Mouse (Mus musculus): ENCODE measurements around the gene Slc4a4. TPM values are rescaled to one million over a fixed set of nuclear protein-coding genes. Genes with fewer than 3 reads are reported as not detected.
A peak's percentile ranks its signal among the peaks of the same experiment; 100 is the strongest.

Slc4a4 gene
- polyA plus RNA-seq, 1 experiment from 2014 or later: 4.6 TPM

GRCm38 (mm10) chr5:89198501-89198900 lies 311.9 kb downstream of the Slc4a4 start:
- Histone ChIP-seq H3K27ac (ENCODE audit: low read depth, low read length) (no peak overlapping the region), H3K4me2 (replicated peaks; ENCODE audit: low read depth) (no peak overlapping the region), H3K9ac (ENCODE audit: low read depth, low read length) (no peak overlapping the region), H3K27me3 (replicated peaks; ENCODE audit: control insufficient read depth, insufficient read depth, low read length) (no peaks in the 10 kb centered on the region), H3K9me3 (ENCODE audit: control insufficient read depth) (no peaks in the 10 kb centered on the region), H3K4me1 (replicated peaks; ENCODE audit: control insufficient read depth, insufficient read depth, low read length) (no peaks in the 10 kb centered on the region), H3K36me3 (ENCODE audit: control insufficient read depth, insufficient read depth) (0 out of 2 replicates have a peak, but pooled peaks cover 7% of the 10 kb centered on the region), H3K4me3 (ENCODE audit: low read depth, low read length) (no peak overlapping the region)
- no peak for ATAC-seq
- 75% methylated on average over 2 of the region's 2 CpGs for WGBS
- TF ChIP-seq CTCF (IDR thresholded peaks at IDR 0.05; ENCODE audit: low read depth): no peak

DNA sequence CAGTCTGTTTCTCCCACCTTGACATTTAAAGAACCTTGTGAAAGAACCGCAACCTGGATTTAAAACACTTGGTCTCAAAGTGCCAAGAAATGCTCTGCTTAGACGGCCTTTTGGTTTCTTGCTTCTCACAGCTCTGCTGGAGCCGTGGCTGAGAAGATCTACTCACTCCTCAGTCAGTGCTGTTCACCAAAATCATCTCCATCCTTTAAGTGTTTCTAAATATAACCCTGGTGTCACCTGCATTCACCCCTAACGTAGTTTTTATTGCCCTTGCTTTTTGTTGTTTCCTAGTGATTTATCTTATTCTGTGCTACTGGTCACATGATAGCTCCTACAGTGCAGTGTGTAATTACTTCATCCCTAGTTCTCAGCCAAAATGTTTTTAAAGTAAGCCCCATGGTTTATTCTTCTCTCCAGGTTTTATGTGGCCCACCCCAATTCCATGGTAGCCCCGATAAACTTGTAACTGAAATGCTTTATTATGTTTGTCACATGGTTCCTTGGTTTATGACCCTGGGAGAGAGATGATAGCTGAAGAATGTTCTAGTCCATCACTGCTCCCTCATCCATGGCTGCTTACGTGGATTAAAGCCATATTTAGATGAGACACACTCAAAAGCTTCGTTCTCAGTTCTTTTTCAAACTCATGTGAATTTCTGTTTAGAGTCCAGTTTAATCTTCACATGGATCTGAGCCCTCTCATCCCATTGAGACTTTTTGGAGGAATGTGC lies 323.5 kb downstream of the Slc4a4 start:
- Histone ChIP-seq H3K27me3 (replicated peaks; ENCODE audit: control insufficient read depth, insufficient read depth, low read length) (no peaks in the 10 kb centered on the region), H3K36me3 (ENCODE audit: control insufficient read depth, insufficient read depth) (no peaks in the 10 kb centered on the region), H3K9me3 (ENCODE audit: control insufficient read depth) (no peaks in the 10 kb centered on the region), H3K4me1 (replicated peaks; ENCODE audit: control insufficient read depth, insufficient read depth, low read length) (no peaks in the 10 kb centered on the region), H3K4me2 (replicated peaks; ENCODE audit: low read depth) (no peak overlapping the region), H3K9ac (ENCODE audit: low read depth, low read length) (no peak overlapping the region), H3K27ac (ENCODE audit: low read depth, low read length) (no peak overlapping the region), H3K4me3 (ENCODE audit: low read depth, low read length) (no peak overlapping the region)
- no peak for TF ChIP-seq CTCF (IDR thresholded peaks at IDR 0.05; ENCODE audit: low read depth)
- WGBS: 61% methylated on average over 7 of the region's 7 CpGs
- ATAC-seq: no peak

GRCm38 (mm10) chr5:89211057-89211456 lies 324.4 kb downstream of the Slc4a4 start:
- Histone ChIP-seq H3K27me3 (replicated peaks; ENCODE audit: control insufficient read depth, insufficient read depth, low read length) (no peaks in the 10 kb centered on the region), H3K4me3 (ENCODE audit: low read depth, low read length) (no peak overlapping the region), H3K27ac (ENCODE audit: low read depth, low read length) (no peak overlapping the region), H3K36me3 (ENCODE audit: control insufficient read depth, insufficient read depth) (no peaks in the 10 kb centered on the region), H3K9me3 (ENCODE audit: control insufficient read depth) (no peaks in the 10 kb centered on the region), H3K4me1 (replicated peaks; ENCODE audit: control insufficient read depth, insufficient read depth, low read length) (no peaks in the 10 kb centered on the region), H3K4me2 (replicated peaks; ENCODE audit: low read depth) (no peak overlapping the region), H3K9ac (ENCODE audit: low read depth, low read length) (no peak overlapping the region)
- no peak for ATAC-seq
- WGBS: 32% methylated on average over 1 of the region's 1 CpGs
- no peak for TF ChIP-seq CTCF (IDR thresholded peaks at IDR 0.05; ENCODE audit: low read depth)

DNA sequence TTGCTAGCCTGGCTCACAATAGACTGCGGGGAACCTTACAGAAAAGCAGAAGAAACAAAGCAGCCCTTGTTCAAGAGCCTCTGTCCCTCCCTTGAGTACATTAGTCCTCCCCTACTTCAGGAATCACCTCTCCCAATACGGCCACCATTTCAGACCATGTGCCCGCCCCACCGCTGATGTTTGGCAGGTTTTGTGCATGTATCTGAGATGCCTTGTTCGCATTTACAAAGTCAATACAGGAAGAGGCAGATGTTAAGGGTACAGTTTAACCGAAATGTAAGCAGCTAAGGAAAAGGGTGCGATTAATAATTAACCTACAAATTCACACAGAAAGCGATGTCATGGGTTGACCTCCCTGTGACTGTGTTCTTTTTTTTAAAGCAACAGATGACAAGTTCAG lies 331.6 kb downstream of the Slc4a4 start:
- Histone ChIP-seq H3K9ac (ENCODE audit: low read depth, low read length) (no peak overlapping the region), H3K4me1 (replicated peaks; ENCODE audit: control insufficient read depth, insufficient read depth, low read length) (no peaks in the 10 kb centered on the region), H3K4me3 (ENCODE audit: low read depth, low read length) (peak overlapping the region; percentile 27), H3K4me2 (replicated peaks; ENCODE audit: low read depth) (peak overlapping the region; percentile 48), H3K9me3 (ENCODE audit: control insufficient read depth) (no peaks in the 10 kb centered on the region), H3K27ac (ENCODE audit: low read depth, low read length) (no peak overlapping the region), H3K27me3 (replicated peaks; ENCODE audit: control insufficient read depth, insufficient read depth, low read length) (no peaks in the 10 kb centered on the region), H3K36me3 (ENCODE audit: control insufficient read depth, insufficient read depth) (no peaks in the 10 kb centered on the region)
- ATAC-seq: peak; percentile 77
- no peak for TF ChIP-seq CTCF (IDR thresholded peaks at IDR 0.05; ENCODE audit: low read depth)
- 40% methylated on average over 8 of the region's 8 CpGs for WGBS

DNA sequence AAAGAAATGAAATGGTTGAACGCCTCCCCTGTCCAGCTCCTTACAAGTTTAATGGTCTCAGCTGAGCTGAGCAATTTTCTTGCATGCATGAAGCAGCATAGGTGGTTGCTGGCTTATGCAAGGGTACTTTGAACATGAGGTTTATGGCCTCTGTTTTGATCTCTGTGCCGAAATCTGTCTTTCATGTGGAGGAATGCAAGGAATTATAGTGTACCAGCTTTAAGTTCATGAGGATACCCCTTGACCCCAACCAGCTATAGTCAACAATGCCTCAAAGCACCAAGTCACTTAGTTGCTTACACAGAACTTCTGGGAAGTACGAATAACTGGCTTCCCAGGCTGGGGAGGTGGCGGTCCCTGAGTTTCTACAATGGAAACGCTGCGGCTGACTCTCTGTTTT lies 332.1 kb downstream of the Slc4a4 start:
- Histone ChIP-seq H3K4me3 (ENCODE audit: low read depth, low read length) (no peak overlapping the region), H3K36me3 (ENCODE audit: control insufficient read depth, insufficient read depth) (no peaks in the 10 kb centered on the region), H3K27ac (ENCODE audit: low read depth, low read length) (no peak overlapping the region), H3K9ac (ENCODE audit: low read depth, low read length) (no peak overlapping the region), H3K4me1 (replicated peaks; ENCODE audit: control insufficient read depth, insufficient read depth, low read length) (no peaks in the 10 kb centered on the region), H3K4me2 (replicated peaks; ENCODE audit: low read depth) (peak overlapping the region; percentile 48), H3K27me3 (replicated peaks; ENCODE audit: control insufficient read depth, insufficient read depth, low read length) (no peaks in the 10 kb centered on the region), H3K9me3 (ENCODE audit: control insufficient read depth) (no peaks in the 10 kb centered on the region)
- TF ChIP-seq CTCF (IDR thresholded peaks at IDR 0.05; ENCODE audit: low read depth): no peak
- 39% methylated on average over 6 of the region's 6 CpGs for WGBS
- ATAC-seq: peak; percentile 76

DNA sequence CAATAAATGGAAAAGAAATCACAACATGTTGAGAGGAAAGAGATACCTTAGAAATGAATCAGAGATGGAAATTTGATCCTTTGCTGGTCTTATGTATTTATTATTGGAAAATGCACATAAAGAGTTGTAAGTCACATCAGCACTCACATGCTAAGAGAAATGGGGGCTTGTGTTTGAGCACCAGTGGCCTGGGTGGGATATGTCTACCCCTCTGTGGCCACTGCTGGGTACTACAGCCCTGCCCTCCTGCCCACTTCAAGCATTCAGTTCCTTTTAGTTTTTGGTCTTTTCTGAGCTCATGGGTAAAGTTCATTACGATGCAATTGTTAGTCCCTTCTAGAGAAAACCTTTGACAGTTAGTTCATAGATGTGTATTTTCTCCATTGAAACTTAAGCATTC lies 335.0 kb downstream of the Slc4a4 start:
- no peak overlapping the region for H3K9ac ChIP-seq (ENCODE audit: low read depth, low read length)
- no peaks in the 10 kb centered on the region for H3K36me3 ChIP-seq (ENCODE audit: control insufficient read depth, insufficient read depth)
- no peaks in the 10 kb centered on the region for H3K4me1 ChIP-seq (replicated peaks; ENCODE audit: control insufficient read depth, insufficient read depth, low read length)
- no peaks in the 10 kb centered on the region for H3K9me3 ChIP-seq (ENCODE audit: control insufficient read depth)
- no peaks in the 10 kb centered on the region for H3K27me3 ChIP-seq (replicated peaks; ENCODE audit: control insufficient read depth, insufficient read depth, low read length)
- peak; percentile 79 for TF ChIP-seq CTCF (IDR thresholded peaks at IDR 0.05; ENCODE audit: low read depth)
- H3K27ac ChIP-seq (ENCODE audit: low read depth, low read length): no peak overlapping the region
- H3K4me2 ChIP-seq (replicated peaks; ENCODE audit: low read depth): no peak overlapping the region
- no peak overlapping the region for H3K4me3 ChIP-seq (ENCODE audit: low read depth, low read length)
- 73% methylated on average over 1 of the region's 1 CpGs for WGBS
- no peak for ATAC-seq
